Mouse (Mus musculus): Measurements from ENCODE around the gene Fhl2.

- TF ChIP-seq CTCF (IDR thresholded peaks at IDR 0.05; ENCODE audit: control insufficient read depth, insufficient read depth, insufficient read length) (no peak), CEBPB (IDR thresholded peaks at IDR 0.05; ENCODE audit: low read depth) (no peak), USF1 (IDR thresholded peaks at IDR 0.05; ENCODE audit: low read depth) (no peak), MYOG (IDR thresholded peaks at IDR 0.05; ENCODE audit: control insufficient read depth, extremely low read depth, insufficient read length) (no peak)
Observed at GRCm38 (mm10) chr1:43144338-43144906, 52.4 kb downstream of the Fhl2 start.

Data from C2C12 (cell line).